Mouse (Mus musculus) lung, postnatal 4 days (tissue): ENCODE results near the gene Fgd3.

Experiments used
- DNase-seq, 2 experiments: peaks; one replicate each; pipeline ENCODE4 v3.0.0; 2021

Gene Fgd3

DNA sequence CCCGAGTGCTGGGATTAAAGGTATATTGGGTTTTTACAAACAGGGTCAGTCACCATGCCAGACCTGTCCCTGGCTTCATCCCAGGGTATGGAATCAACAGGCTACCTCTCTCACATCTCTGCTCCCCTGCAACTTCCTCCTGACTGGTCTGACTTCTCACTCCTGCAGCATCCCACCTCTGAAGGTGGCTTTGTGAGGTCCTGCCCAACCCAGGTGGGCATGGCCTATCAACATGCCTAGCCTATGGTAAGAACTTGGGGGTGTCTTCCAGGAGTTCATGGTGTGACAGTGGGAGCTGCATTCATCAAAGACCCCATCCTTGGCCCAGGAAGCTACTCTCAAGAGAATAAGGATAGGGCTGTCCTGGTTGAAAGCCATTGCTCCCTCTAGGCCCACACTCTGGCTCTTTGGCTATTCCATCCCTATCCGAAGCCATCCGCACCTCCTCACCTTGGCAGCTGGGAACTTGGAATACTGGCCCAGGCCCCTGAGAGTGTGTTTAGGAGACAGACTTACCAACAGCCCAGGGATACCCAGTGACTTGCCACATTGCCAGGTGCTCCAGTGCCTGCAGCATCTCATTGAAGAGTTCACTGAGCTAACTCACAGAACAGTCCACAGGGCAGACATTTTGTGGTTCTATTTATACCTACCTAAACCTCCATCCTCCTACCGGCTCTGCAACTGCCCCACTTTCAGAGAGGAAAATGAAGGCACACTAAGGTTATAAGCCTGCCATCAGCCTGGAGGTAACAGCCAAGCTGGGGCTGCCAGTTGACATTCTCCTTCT is 107.2 kb downstream of the Fgd3 start:
- no peak for DNase-seq
